Mouse (Mus musculus) lung, adult 2 months (tissue): ENCODE measurements at regions not wholly inside any gene's neighbourhood (a gene's known extent, or its start where the extent isn't known, plus 50 kb on each side); places are given as distances from the start of the nearest gene placed in this dataset.

ENCODE experiments used
- CTCF ChIP-seq: fragments of 200-500 bp; IDR thresholded peaks from 2 replicates; pipeline ENCODE4 v1.5.1; 2011; ENCODE audit warnings: mild to moderate bottlenecking, low read length, control low read depth; ENCODE audit not compliant: insufficient read depth
- POLR2A ChIP-seq: fragments of 200-500 bp; IDR thresholded peaks from 2 replicates; pipeline ENCODE4 v1.6.1; 2011; ENCODE audit warnings: low read depth, mild to moderate bottlenecking, control low read depth, low read length, borderline replicate concordance; ENCODE audit errors: extremely low read depth

GRCm38 (mm10) chr14:46612584-46612983 lies 147.8 kb upstream of the Cdkn3 start:
- TF ChIP-seq CTCF (no peak), POLR2A (no peak)
